9 mouse cellular contexts compared by ENCODE assay signal in genomic region chr10:61380186-61380585, GRCm38 (mm10). TPM values are rescaled to one million over a fixed set of nuclear protein-coding genes. Genes with fewer than 3 reads are reported as not detected.
DNase-seq lines count a peak whose midpoint lies in the region; ATAC-seq lines count a peak whose summit lies in the region.
"Had no signal": no experiment of that assay in that cellular context is flagged by ENCODE, and none has a peak within 500 bp of the region (broad histone marks: within the 10 kb centered on the region; RNA-seq: fewer than 3 reads in every experiment).

No protein-coding gene starts in this region.

- no peak for ATAC-seq in kidney, embryonic 16.5 days (ENCODE audit: low FRiP score, low TSS enrichment)

- H3K4me2 ChIP-seq in kidney, embryonic 16.5 days (replicated peaks; ENCODE audit: low read depth, low read length), result peak overlapping the region; percentile 94

- peak; percentile 24 for DNase-seq in right cerebral cortex, postnatal 4 days
- DNase-seq in right cerebral cortex, postnatal 36 days (ENCODE audit: low spot score in 2 of 2), result no peak
- DNase-seq in heart, adult 18-20 months, result peak; percentile 79 to 81
- DNase-seq in midbrain, embryonic 10.5 days (ENCODE audit: low spot score), result no peak
- no peak for DNase-seq in ovary, postnatal 14 days (ENCODE audit: low spot score)
- no peak for DNase-seq in urinary bladder, postnatal 36 days (ENCODE audit: low spot score in 2 of 2)
- no peak for DNase-seq in layer of hippocampus, adult 18-20 months (ENCODE audit: low spot score in 2 of 2)

- no peaks in the 10 kb centered on the region for H3K9me3 ChIP-seq in kidney, embryonic 16.5 days (ENCODE audit: low read length)
- no peaks in the 10 kb centered on the region for H3K9me3 ChIP-seq in midbrain, embryonic 10.5 days (replicated peaks)

- peaks cover 74% of the 10 kb centered on the region for H3K4me1 ChIP-seq in kidney, embryonic 16.5 days (ENCODE audit: insufficient read depth, low read length)
- H3K4me1 ChIP-seq in midbrain, embryonic 10.5 days, result peaks cover 65% of the 10 kb centered on the region

- 24% methylated on average over 9 of the region's 9 CpGs for WGBS in kidney, embryonic 16.5 days
- WGBS in midbrain, embryonic 10.5 days, result 9% methylated on average over 9 of the region's 9 CpGs

- peak overlapping the region; percentile 78 for H3K4me3 ChIP-seq in kidney, embryonic 16.5 days (ENCODE audit: low read length)
- peak overlapping the region; percentile 74 for H3K4me3 ChIP-seq in midbrain, embryonic 10.5 days

- H3K27ac ChIP-seq in kidney, embryonic 16.5 days (ENCODE audit: low read length), result peak overlapping the region; percentile 51; the same call in 1 of the 2 replicates
- H3K27ac ChIP-seq in midbrain, embryonic 10.5 days (replicated peaks), result peak overlapping the region; percentile 69

- no peaks in the 10 kb centered on the region for H3K36me3 ChIP-seq in kidney, embryonic 16.5 days (ENCODE audit: insufficient read depth, low read length)
- no peaks in the 10 kb centered on the region for H3K36me3 ChIP-seq in midbrain, embryonic 10.5 days

- no peaks in the 10 kb centered on the region for H3K27me3 ChIP-seq in kidney, embryonic 16.5 days (ENCODE audit: insufficient read depth, low read length)
- peaks cover 36% of the 10 kb centered on the region for H3K27me3 ChIP-seq in midbrain, embryonic 10.5 days (ENCODE audit: low read depth, poor library complexity, severe bottlenecking)

- H3K9ac ChIP-seq in kidney, embryonic 16.5 days (replicated peaks; ENCODE audit: low read length), result peak overlapping the region; percentile 48

RNA-seq across cellular contexts. Expression of gene Pald1, which starts 3.1 kb away (rescaled TPM):
- 10 to 100 TPM; 16.0 to 16.2 TPM for total RNA-seq in heart, adult 18-20 months (2021)
- 39.5 and 40.2 TPM in 2 replicates for polyA plus RNA-seq in kidney, embryonic 16.5 days (2015; fragmentation: Nextera tagmentation; extraction: Ambion mirVana)
- 35.8 and 36.1 TPM in 2 replicates for polyA plus RNA-seq in midbrain, embryonic 10.5 days (2016; fragmentation: Nextera tagmentation; extraction: Ambion mirVana)
- 10 to 100 TPM; 10.8 to 11.4 TPM for total RNA-seq in layer of hippocampus, adult 18-20 months (2021)

RNA-seq across cellular contexts. Expression of gene Nodal, which starts 37.6 kb away (rescaled TPM):
- total RNA-seq in heart, adult 18-20 months (2021), result not detected
- 0.40 and 0.67 TPM in 2 replicates for polyA plus RNA-seq in kidney, embryonic 16.5 days (2015; fragmentation: Nextera tagmentation; extraction: Ambion mirVana)
- polyA plus RNA-seq in midbrain, embryonic 10.5 days (2016; fragmentation: Nextera tagmentation; extraction: Ambion mirVana), result 0.25 and 0.26 TPM in 2 replicates
- under 1 TPM in 1 of 2 experiments, not detected in 1; 0.20 TPM for total RNA-seq in layer of hippocampus, adult 18-20 months (2021)
- total RNA-seq: layer of hippocampus, postnatal 10 days had no signal

Comparison
In these comparisons a context has a peak if more than half of its experiments do, and no peak if none do; other contexts are left out.
1. DNase-seq: peak in right cerebral cortex, postnatal 4 days (single experiment) and heart, adult 18-20 months (2 of 2); none in right cerebral cortex, postnatal 36 days (0 of 2), midbrain, embryonic 10.5 days (single experiment), ovary, postnatal 14 days (single experiment), urinary bladder, postnatal 36 days (0 of 2) and layer of hippocampus, adult 18-20 months (0 of 2).